Mouse (Mus musculus): Measurements from ENCODE around the gene 5830473C10Rik.

DNA sequence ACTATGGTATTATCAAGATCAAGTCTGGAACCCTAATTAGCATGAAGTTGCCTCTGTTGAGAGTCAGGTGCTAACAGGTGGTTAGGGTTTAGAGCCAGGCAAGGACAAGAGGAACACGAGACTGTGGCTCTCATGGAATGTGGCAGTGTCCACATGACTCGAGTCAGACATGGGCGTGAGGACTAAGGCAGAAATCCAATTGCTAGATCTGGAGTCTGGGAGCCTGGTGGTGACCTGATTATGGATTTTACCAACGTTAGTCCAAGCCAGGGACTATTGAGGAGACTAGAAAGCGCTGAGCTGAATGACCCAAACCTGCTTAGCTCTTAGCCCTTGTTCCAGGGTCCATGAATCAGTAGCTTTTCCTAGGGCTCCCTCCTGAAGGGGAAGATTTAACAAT is 6.9 kb downstream of the 5830473C10Rik start:
- TF ChIP-seq POLR2A (IDR thresholded peaks at IDR 0.05; ENCODE audit: insufficient read depth, low read depth, low read length) (no peak), CTCF (IDR thresholded peaks at IDR 0.05; ENCODE audit: insufficient read depth, low read depth, low read length) (no peak)

Measured in olfactory bulb, adult 2 months (tissue).